Mouse (Mus musculus) intestine, embryonic 16.5 days (tissue): ENCODE data around the gene Fars2. TPM values are rescaled to one million over a fixed set of nuclear protein-coding genes. Genes with fewer than 3 reads are reported as not detected.

Experiments
- ATAC-seq: fragments of 200-750 bp; cut with Nextera tagmentation; 2 replicates; pipeline ENCODE4 v1.8.0; 2017; ENCODE audit warnings: moderate TSS enrichment, moderate library complexity
- H3K27ac ChIP-seq: fragments of 300-500 bp; sonication (generic); 2 replicates; pipeline ENCODE4 v1.5.1; 2014; ENCODE audit warnings: mild to moderate bottlenecking, low read length
- H3K27me3 ChIP-seq: fragments of 300-500 bp; sonication (generic); replicated peaks from 2 replicates; pipeline ENCODE4 v1.6.1; 2014; ENCODE audit warnings: low read length, control low read depth, mixed read lengths; ENCODE audit not compliant: control insufficient read depth, insufficient read depth
- H3K36me3 ChIP-seq: fragments of 300-500 bp; sonication (generic); 2 replicates; pipeline ENCODE4 v1.6.1; 2014; ENCODE audit warnings: low read length, control low read depth; ENCODE audit not compliant: control insufficient read depth, insufficient read depth
- H3K4me1 ChIP-seq: fragments of 300-500 bp; sonication (generic); 2 replicates; pipeline ENCODE4 v1.6.1; 2014; ENCODE audit warnings: low read length, control low read depth, mixed read lengths; ENCODE audit not compliant: control insufficient read depth, insufficient read depth
- H3K4me2 ChIP-seq: fragments of 300-500 bp; sonication (generic); 2 replicates; pipeline ENCODE4 v1.6.1; 2014; ENCODE audit warnings: low read depth, low read length, control low read depth
- H3K4me3 ChIP-seq: fragments of 300-500 bp; sonication (generic); 2 replicates; pipeline ENCODE4 v1.5.1; 2014; ENCODE audit warnings: mild to moderate bottlenecking, low read length
- H3K9ac ChIP-seq: fragments of 300-500 bp; sonication (generic); 2 replicates; pipeline ENCODE4 v1.6.1; 2014; ENCODE audit warnings: low read depth, low read length
- H3K9me3 ChIP-seq: fragments of 300-500 bp; sonication (generic); 2 replicates; pipeline ENCODE4 v1.6.1; 2016; ENCODE audit warnings: low read length, control low read depth; ENCODE audit not compliant: control insufficient read depth
- WGBS: fragments of 180-500 bp; shearing (Covaris S2); extraction: QIAGEN DNeasy Blood & Tissue Kit; methylation state at CpG from one replicate; pipeline ENCODE4 v1.1.7; 2014; 5-methylcytosine and 5-hydroxymethylcytosine counted together
- polyA plus RNA-seq: library from polyadenylated mRNA; unstranded; fragments of >200 nt; fragmentation: Nextera tagmentation; extraction: Ambion mirVana; gene quantifications from 2 replicates; pipeline ENCODE4 v1.2.1, GENCODE M21; 2015

Gene Fars2
- polyA plus RNA-seq, 1 experiment from 2014 or later = 48.2 TPM

DNA sequence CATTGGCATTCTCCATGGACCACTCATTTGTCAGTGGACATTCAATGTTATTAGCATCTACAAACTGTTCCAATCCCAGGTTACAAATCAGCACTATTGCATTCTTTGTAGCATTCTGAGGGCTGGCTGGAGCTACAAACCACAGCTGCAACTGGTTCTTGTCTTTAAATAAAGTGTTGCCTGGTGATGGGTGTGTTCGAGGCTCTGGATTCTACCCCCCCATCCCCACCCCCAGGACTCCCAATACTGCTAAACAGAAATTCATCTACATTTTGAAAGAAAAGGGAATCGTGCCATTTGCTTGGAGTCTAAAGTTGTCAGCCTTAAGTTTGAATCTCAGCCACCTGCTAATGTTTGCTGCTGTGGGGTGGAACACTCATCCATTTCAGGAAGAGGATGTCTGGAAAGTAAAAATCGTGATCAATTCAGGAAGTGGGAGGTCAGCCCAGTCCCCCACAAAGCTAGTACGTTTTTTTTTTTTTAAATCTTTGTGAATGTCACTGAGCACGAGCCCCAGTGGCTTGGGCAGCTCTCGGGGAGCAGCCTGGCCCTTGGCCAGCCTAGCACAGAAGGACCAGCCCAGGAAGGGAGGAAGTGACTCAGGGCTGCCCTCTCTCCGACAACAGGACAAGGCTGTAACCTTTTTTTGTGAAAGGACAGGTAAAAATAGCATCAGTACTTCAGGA, 578.4 kb downstream of the Fars2 start:
- no peaks in the 10 kb centered on the region for H3K9me3 ChIP-seq
- no peak for ATAC-seq
- WGBS = 43% methylated on average over 7 of the region's 7 CpGs
- H3K9ac ChIP-seq = no peak overlapping the region
- no peak overlapping the region for H3K4me2 ChIP-seq
- no peaks in the 10 kb centered on the region for H3K4me1 ChIP-seq
- H3K27ac ChIP-seq = no peak overlapping the region
- H3K27me3 ChIP-seq = no peaks in the 10 kb centered on the region
- H3K4me3 ChIP-seq = no peak overlapping the region
- no peaks in the 10 kb centered on the region for H3K36me3 ChIP-seq

DNA sequence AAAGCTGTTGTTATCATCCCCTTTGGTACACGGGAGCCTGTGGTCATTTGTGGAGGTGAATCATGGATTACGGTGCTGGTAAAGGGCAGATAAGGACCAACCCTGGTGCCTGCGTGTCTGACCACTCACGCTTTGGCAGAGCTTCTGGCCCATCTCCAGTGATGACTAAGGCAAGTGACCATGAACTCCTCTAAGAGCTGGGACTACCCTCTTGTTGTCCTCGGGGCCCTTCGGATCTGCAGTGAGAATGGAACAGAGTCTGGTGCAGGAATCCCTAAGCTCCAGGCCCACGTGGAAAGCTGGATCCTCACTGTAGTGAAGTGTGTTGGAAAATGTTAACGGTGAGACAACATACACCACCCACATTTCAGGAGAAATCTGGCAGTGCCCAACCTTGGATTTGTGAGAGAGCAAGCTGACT, 579.1 kb downstream of the Fars2 start:
- no peak overlapping the region for H3K9ac ChIP-seq
- no peak for ATAC-seq
- 82% methylated on average over 8 of the region's 8 CpGs for WGBS
- H3K4me3 ChIP-seq = no peak overlapping the region
- H3K27me3 ChIP-seq = no peaks in the 10 kb centered on the region
- no peak overlapping the region for H3K4me2 ChIP-seq
- no peaks in the 10 kb centered on the region for H3K4me1 ChIP-seq
- H3K9me3 ChIP-seq = no peaks in the 10 kb centered on the region
- H3K27ac ChIP-seq = no peak overlapping the region
- no peaks in the 10 kb centered on the region for H3K36me3 ChIP-seq

DNA sequence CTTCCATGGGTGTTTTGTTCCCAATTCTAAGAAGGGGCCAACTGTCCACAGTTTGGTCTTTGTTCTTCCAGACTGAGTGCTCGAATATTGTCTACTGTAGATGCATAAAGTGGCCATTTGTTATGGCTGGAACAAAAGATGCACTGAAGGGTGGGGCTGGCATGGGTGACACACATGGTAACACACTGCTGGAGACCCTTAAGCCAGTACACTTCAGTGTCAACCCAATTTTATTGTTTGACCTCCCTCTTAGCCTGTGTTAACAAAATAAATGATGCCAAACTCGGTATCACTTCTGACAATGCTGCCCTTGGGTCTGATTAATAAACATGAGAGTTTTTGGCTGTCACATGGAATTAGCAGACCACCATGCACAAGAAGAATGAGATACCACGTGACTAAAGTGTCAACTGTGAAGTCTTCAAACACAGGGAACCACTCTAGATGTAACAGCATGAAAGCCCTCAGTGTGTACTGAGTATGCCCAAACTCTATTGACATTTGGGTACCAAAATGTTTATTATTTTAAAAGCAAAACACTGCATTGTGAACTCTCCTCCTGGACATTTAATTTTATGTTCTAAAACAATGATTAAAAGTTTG, 590.0 kb downstream of the Fars2 start:
- Histone ChIP-seq H3K4me3 (no peak overlapping the region), H3K4me2 (no peak overlapping the region), H3K9ac (no peak overlapping the region), H3K27me3 (no peaks in the 10 kb centered on the region), H3K9me3 (no peaks in the 10 kb centered on the region), H3K27ac (no peak overlapping the region), H3K4me1 (no peaks in the 10 kb centered on the region), H3K36me3 (no peaks in the 10 kb centered on the region)
- 68% methylated on average over 3 of the region's 3 CpGs for WGBS
- no peak for ATAC-seq

DNA sequence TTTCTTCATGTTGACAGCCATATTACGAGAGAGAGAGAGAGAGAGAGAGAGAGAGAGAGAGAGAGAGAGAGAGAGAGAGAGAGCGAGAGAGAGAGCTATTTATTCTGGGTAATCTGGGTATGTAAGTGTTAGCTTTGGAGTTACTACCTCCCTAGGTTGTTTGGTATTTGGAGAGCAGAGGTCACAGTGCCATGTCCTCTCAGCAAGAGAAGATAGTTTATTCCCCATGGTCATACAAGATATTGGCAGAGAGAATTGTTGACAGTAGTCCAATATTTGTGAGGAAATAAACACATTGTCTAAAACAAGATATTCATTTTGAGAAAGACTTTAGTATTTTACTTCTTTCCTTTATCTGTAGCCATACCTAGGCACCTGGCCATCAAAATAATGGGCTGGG, 596.9 kb downstream of the Fars2 start:
- Histone ChIP-seq H3K9me3 (no peaks in the 10 kb centered on the region), H3K27me3 (no peaks in the 10 kb centered on the region), H3K4me3 (no peak overlapping the region), H3K4me2 (no peak overlapping the region), H3K27ac (no peak overlapping the region), H3K9ac (no peak overlapping the region), H3K36me3 (no peaks in the 10 kb centered on the region), H3K4me1 (no peaks in the 10 kb centered on the region)
- no peak for ATAC-seq
- 78% methylated on average over 2 of the region's 2 CpGs for WGBS

DNA sequence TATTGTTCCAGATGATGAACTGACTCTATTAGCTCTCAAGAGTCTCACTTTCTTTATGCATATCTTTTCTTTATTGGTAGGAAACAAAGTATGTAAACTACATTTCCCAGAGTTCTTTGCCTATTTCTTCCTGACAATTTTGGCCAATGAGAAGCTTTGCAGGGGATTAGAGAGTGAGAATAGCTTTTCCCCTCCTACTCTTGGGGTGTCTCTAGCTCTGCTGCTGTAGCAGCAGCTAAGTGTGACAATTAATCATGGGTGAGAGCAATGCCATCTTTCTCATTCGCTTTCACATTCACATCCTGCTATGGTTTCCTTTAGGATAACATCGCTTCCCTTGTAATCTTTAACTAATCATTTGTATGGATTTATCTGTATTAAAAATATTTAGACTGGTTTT, 599.5 kb downstream of the Fars2 start:
- H3K27ac ChIP-seq = no peak overlapping the region
- H3K4me2 ChIP-seq = no peak overlapping the region
- no peak overlapping the region for H3K9ac ChIP-seq
- H3K4me1 ChIP-seq = peaks cover 3% of the 10 kb centered on the region; the same call in 1 of the 2 replicates
- peaks cover under 1% of the 10 kb centered on the region; the same call in 1 of the 2 replicates for H3K27me3 ChIP-seq
- 52% methylated on average over 2 of the region's 2 CpGs for WGBS
- no peaks in the 10 kb centered on the region for H3K9me3 ChIP-seq
- H3K4me3 ChIP-seq = no peak overlapping the region
- no peak for ATAC-seq
- no peaks in the 10 kb centered on the region for H3K36me3 ChIP-seq

DNA sequence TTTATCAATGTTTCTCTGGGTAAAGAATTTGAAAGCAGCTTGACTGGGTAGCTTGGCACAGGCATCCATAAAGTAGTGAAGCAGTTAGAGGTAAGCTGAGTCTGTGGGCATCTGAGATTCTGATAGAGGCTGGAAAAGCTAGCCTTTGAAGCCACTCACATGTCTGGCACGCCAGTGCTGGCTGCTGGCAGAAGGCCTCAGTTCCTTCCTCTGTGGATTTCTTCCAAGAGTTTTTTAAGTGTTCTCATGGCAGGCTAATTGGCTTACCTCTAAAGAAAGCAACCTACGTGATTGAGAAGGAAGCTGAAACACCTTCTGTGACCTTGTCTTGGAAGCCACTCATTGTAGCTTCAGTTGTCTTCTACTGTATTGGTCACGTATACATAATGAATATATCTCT, 600.2 kb downstream of the Fars2 start:
- peaks cover 6% of the 10 kb centered on the region; the same call in 1 of the 2 replicates for H3K27me3 ChIP-seq
- no peaks in the 10 kb centered on the region for H3K9me3 ChIP-seq
- peaks cover 3% of the 10 kb centered on the region; the same call in 1 of the 2 replicates for H3K4me1 ChIP-seq
- WGBS = 67% methylated on average over 3 of the region's 3 CpGs
- H3K9ac ChIP-seq = no peak overlapping the region
- no peak overlapping the region for H3K4me2 ChIP-seq
- no peak overlapping the region for H3K27ac ChIP-seq
- ATAC-seq = no peak
- no peaks in the 10 kb centered on the region for H3K36me3 ChIP-seq
- no peak overlapping the region for H3K4me3 ChIP-seq

DNA sequence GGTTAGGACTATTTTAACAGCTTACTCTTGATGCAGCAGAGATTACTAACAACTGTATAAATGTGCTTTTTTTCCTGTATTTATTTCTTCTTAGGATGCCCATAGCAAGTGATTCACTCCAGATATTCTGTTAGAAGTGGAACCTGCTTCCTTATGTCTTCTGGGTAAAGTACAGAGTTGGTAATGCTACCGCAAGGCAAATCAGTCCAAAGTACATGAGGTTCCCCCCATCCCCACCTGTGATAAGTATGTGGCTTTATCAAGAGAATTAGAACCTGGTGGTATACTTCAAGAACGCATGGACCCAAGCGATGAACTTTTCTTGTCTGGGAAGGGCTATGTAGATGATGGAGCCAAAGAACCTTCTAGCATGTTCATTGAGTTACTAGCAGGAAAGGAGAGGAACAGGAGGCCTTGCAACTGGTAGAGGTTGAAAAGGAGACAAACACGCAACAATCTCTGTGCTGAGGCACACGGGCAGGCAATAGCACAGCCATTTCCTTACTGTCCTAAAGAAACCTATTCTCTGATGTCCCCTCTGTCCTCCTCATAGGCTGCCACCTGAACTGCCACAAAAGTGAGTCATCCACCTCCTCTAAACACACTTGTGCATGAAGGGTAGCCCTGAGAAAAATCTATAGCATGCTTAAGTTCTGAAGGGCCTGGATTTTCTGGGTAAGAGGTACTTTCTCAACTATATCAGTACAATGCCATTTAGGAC, 603.2 kb downstream of the Fars2 start:
- Histone ChIP-seq H3K9me3 (no peaks in the 10 kb centered on the region), H3K27me3 (peaks cover 20% of the 10 kb centered on the region; the same call in 1 of the 2 replicates), H3K4me3 (no peak overlapping the region), H3K4me2 (no peak overlapping the region), H3K4me1 (peaks cover 3% of the 10 kb centered on the region; the same call in 1 of the 2 replicates), H3K36me3 (no peaks in the 10 kb centered on the region), H3K27ac (peak overlapping the region; percentile 14), H3K9ac (no peak overlapping the region)
- peak; percentile 83 for ATAC-seq
- 74% methylated on average over 5 of the region's 5 CpGs for WGBS

DNA sequence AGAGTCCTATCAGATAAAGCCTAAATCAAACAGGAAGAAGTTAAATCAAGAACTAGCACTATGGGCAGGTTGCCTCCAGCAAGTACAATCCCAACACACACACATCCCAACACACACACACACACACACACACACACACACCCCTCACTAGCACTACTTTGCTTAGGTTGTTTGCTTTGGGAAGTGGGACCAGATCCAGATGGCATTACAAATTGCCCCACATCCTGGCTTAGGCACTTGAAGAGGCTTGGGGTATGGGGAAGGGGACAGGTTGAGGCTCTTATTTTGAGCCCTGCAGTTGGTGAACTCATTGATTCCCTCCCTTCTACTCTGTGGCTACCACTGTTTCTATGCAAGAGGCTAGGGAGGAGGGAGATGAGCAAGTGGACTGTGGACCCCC, 605.1 kb downstream of the Fars2 start:
- Histone ChIP-seq H3K27me3 (peaks cover 32% of the 10 kb centered on the region), H3K36me3 (no peaks in the 10 kb centered on the region), H3K4me3 (no peak overlapping the region), H3K9me3 (no peaks in the 10 kb centered on the region), H3K9ac (no peak overlapping the region), H3K4me1 (peaks cover 3% of the 10 kb centered on the region; the same call in 1 of the 2 replicates), H3K27ac (no peak overlapping the region), H3K4me2 (no peak overlapping the region)
- no peak for ATAC-seq

DNA sequence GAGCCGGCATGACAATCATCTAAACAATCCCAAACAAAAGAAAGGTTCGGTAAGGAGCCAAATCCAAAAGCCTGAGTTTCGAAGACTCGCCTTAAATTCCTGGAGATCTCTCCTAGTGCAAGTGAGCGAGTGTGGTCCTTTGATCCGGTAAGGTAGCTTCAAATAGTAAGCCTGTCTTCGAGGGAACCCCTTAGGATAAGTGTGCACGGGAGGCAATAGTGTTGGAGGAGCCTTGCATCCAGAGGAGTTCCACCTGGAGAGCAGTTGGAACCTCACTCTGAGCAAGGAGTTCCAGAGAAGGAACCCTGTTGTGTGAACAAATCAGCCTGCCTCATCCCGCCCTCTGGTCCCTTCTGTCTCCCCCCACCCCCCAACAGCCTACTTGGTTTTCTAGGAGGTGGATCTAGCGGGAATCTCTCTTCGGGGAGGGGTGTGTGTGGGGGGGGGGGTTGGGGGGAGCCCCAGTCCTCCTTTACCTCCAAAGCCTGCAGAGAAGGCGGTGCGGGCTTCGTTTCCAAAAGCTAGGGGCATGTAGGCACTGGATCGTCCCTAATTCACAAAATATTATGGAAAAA, 606.6 kb downstream of the Fars2 start:
- peaks cover 6% of the 10 kb centered on the region; the same call in 1 of the 2 replicates for H3K4me1 ChIP-seq

More for the DNA sequence above, 606.6 kb downstream of the Fars2 start:
- peaks cover 37% of the 10 kb centered on the region for H3K27me3 ChIP-seq
- H3K9ac ChIP-seq = no peak overlapping the region
- H3K4me2 ChIP-seq = no peak overlapping the region
- H3K36me3 ChIP-seq = no peaks in the 10 kb centered on the region
- 20% methylated on average over 15 of the region's 15 CpGs for WGBS
- H3K27ac ChIP-seq = no peak overlapping the region
- no peak for ATAC-seq
- H3K9me3 ChIP-seq = no peaks in the 10 kb centered on the region
- no peak overlapping the region for H3K4me3 ChIP-seq
